Mouse (Mus musculus) liver, postnatal 0 days (tissue): ENCODE results near the gene Ccdc6.

Experiments used
- CTCF ChIP-seq: sonication (generic); IDR thresholded peaks from 2 replicates; pipeline ENCODE4 v1.5.1; 2016; ENCODE audit warnings: antibody characterized with exemption, low read depth
- EP300 ChIP-seq: IDR thresholded peaks from 2 replicates; pipeline ENCODE4 v1.6.1; 2016; ENCODE audit warnings: antibody characterized with exemption, low read depth, mild to moderate bottlenecking

GRCm38 (mm10) chr10:70156431-70157165 is 59.7 kb downstream of the Ccdc6 start:
- TF ChIP-seq CTCF, result peak; percentile 71
- TF ChIP-seq EP300, result no peak
